Mouse (Mus musculus) Patski (cell line): Measurements from ENCODE around the gene Hyou1. TPM values are rescaled to one million over a fixed set of nuclear protein-coding genes. Genes with fewer than 3 reads are reported as not detected.
"Not testable (repeated sequence)": the region's sequence is repeated elsewhere in the genome, so short reads cannot be mapped to it uniquely, and the experiment has no call there.

Experiments
- ATAC-seq: fragments of 100-300 bp; one replicate; pipeline ENCODE4 v1.8.0; 2021
- CTCF ChIA-PET: fragments of 350-600 bp; sonication (Branson Sonifier 250); formaldehyde crosslinking; loops from one replicate; lab custom pipeline; 2022; ENCODE audit warnings: inconsistent platforms; lab: Charles Lee
- POLR2A ChIA-PET: fragments of 350-600 bp; sonication (Branson Sonifier 250); formaldehyde crosslinking; loops from one replicate; lab custom pipeline; 2022; ENCODE audit warnings: antibody characterized with exemption, inconsistent platforms; lab: Charles Lee
- DNase-seq: peaks from one replicate; pipeline ENCODE4 v3.0.0-alpha.2; 2011; ENCODE audit warnings: low read depth, low spot score
- H3K27me3 ChIP-seq: fragments of 371-371 bp; one replicate; pipeline ENCODE4 v1.5.1; 2021
- CTCF ChIP-seq: fragments of 100-300 bp; IDR thresholded peaks from one replicate; pipeline ENCODE4 v1.5.1; 2021
- in situ Hi-C: fragments of 300-500 bp; cut with MboI; formaldehyde crosslinking; loops from 3 replicates; pipeline ENCODE4 v1.11.1; 2018; ENCODE audit warnings: low pct_unique_long_range_greater_than_20kb, mixed read lengths
- polyA plus RNA-seq: library from polyadenylated mRNA; unstranded; gene quantifications from one replicate; pipeline ENCODE4 v1.2.3, GENCODE M21; 2021

Hyou1 gene
- polyA plus RNA-seq, 1 experiment from 2014 or later: 190 TPM

DNA sequence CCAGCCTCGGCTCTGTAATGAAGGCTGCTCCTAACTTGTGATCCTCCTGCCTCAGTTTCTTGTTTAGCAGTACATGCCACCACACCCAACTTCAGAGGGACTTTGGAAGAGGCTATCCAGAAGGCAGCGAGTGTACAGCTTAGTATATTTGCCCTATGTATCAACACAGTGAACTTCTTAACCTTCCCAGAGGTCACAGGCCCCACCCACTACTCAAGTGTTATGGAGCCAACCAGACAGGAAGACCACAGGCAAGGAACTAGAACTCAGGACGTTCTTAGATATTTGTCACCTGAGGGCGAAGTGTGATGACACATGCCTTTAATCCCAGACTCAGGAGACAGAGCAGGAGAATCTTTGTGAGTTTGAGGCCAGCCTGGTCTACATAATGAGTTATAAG, 31.7 kb upstream of the Hyou1 start:
- no peak for ATAC-seq
- no peak for DNase-seq
- no peaks in the 10 kb centered on the region for H3K27me3 ChIP-seq
- ChIA-PET POLR2A (no interaction called here), CTCF (no interaction called here)
- in situ Hi-C loops: no loop called here
- no peak for TF ChIP-seq CTCF

- ChIA-PET POLR2A (no interaction called here), CTCF (no interaction called here)
- in situ Hi-C loops: no loop called here
- ATAC-seq: no peak
- TF ChIP-seq CTCF: no peak
- no peaks in the 10 kb centered on the region for H3K27me3 ChIP-seq
- no peak for DNase-seq
These were observed 30.7 kb upstream of the Hyou1 start for GRCm38 (mm10) chr9:44348546-44348945.

DNA sequence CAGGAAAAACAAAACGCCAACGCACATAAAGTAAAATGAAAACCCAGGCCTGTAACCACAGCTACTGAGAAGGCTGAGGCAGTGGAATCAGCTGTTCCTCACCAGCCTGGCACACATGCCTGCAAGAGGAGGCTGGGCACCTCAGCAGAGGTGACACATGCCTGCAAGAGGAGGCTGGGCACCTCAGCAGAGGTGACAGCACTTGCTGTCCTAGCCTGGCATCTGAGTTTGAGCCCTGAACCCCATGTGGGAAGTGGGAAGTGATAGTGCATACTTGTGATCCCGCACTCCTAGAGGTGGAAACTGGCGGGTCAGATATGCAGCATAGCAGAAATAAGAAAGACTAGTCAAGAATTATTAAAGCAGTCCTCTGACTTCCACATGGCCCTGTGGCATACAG, 27.9 kb upstream of the Hyou1 start:
- ATAC-seq (no peak), DNase-seq (no peak)
- no peak for TF ChIP-seq CTCF
- in situ Hi-C loops: no loop called here
- no peaks in the 10 kb centered on the region for H3K27me3 ChIP-seq
- ChIA-PET POLR2A (no interaction called here), CTCF (no interaction called here)

- TF ChIP-seq CTCF: no peak
- no peak for DNase-seq
- in situ Hi-C loops: no loop called here
- H3K27me3 ChIP-seq: no peaks in the 10 kb centered on the region
- ATAC-seq: no peak
- ChIA-PET POLR2A (no interaction called here), CTCF (no interaction called here)
These were observed 27.0 kb upstream of the Hyou1 start for GRCm38 (mm10) chr9:44352337-44352736.

DNA sequence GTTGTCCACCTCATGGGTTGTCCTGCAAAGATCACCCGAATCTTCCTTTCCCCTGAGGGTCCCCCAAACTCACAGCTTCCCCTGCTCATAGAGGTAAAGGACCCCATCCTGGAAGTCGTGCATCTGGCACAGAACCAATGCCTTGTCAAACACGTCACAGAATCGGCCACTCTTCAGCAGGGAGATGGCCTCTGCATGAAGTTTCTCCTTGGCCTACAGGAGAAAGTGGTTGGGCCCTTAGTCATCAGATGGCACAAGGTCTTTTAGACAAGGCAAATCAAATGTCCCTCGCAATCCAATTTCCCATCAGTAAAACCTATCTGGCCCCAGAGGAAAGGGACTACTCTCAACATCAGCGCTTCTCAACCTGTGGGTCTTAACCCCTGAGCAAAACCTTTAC, 26.1 kb upstream of the Hyou1 start:
- ChIA-PET POLR2A (no interaction called here), CTCF (no interaction called here)
- no peak for TF ChIP-seq CTCF
- H3K27me3 ChIP-seq: no peaks in the 10 kb centered on the region
- in situ Hi-C loops: no loop called here
- DNase-seq: no peak
- ATAC-seq: no peak

DNA sequence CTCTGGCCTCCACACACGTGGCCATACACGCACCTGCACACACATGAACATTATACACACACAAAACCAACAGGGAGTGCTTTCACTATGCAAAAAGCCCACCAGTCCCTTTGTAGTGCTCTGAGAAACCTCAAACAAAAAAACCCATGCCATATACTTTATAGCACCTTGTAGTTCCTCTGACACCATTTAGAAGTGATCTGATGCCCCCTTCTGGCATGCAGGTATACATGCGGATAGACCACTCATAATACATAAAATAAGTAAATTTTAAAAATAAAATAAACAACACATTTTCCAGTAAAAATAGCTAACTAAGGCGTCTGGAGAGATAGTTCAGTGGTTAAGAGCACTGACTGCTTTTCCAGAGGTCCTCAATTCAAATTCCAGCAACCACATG, 22.1 kb upstream of the Hyou1 start:
- in situ Hi-C loops: no loop called here
- DNase-seq: no peak
- CTCF ChIA-PET: interaction anchor here (1.6 kb wide), 1 partner anchor 22 kb away, joined by 4 read pairs; the partner anchor contains the start of gene H2afx
- ATAC-seq: no peak
- POLR2A ChIA-PET: no interaction called here
- no peak for TF ChIP-seq CTCF
- H3K27me3 ChIP-seq: no peaks in the 10 kb centered on the region

DNA sequence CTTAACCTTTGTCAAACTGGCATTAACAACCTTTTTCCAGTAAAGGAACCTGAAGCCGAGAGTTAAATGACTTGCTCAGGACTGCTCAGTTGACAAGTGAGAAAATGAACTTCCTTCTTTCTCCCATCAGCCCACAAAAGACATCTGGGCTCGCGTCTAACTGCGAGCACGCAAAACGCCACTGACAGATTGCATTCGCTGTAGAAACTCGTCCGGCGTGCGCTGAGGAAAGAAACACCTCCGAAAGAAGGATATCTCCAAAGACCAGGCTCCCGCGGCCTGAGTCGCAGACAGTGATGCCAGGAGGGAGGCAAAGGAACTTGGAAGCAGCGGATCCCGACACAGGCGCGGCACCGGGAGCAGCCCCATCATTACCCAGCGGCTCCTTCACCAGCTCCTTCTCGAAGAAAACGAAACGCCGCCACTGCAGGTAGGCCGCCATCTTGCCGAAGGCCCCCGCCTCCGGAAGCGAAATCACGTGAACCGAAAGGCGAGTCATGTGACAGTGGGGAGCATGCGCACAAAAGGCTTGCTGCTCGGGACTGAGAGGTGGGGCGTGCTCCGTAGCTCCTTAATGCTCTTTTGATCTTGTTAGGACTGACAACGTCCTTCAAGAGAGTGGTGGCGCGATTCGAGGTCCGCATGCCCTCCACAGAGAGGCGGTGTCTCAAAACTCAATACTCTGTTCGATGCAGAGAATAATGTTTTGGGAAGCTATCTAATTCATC, 17.9 kb upstream of the Hyou1 start, which contains the start of gene Vps11:
Vps11 (minus strand) TSS at position 481 of the 728 bp plus-strand sequence.
- TF ChIP-seq CTCF: no peak
- in situ Hi-C loops: no loop called here
- DNase-seq: peak; percentile 83
- ChIA-PET CTCF (interaction anchor here (0.6 to 2.1 kb wide), 13 partner anchors 15 to 232 kb away, joined by 3 to 9 read pairs (median 3); partner anchors contain the start of genes Cbl, Hmbs, Hyou1 and Rps25), POLR2A (interaction anchor here (1.2 to 1.8 kb wide), 2 partner anchors 17 to 19 kb away, joined by 3 to 7 read pairs; partner anchors contain the start of gene Hyou1)
- peak; percentile 65 for ATAC-seq
- H3K27me3 ChIP-seq: no peaks in the 10 kb centered on the region

DNA sequence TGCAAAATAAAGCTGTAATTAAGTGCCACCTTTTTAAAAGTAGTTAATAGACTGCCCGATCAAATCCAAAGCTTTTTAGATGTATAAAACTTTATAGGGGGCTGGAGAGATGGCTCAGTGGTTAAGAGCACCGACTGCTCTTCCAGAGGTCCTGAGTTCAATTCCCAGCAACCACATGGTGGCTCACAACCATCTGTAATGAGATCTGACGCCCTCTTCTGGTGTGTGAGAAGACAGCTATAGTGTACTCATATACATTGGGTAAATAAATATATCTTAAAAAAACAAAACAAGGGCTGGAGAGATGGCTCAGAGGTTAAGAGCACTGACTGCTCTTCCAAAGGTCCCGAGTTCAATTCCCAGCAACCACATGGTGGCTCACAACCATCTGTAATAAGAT, 17.4 kb upstream of the Hyou1 start:
- in situ Hi-C loops, ATAC-seq, DNase-seq, H3K27me3 ChIP-seq: not testable (repeated sequence)
- POLR2A ChIA-PET: interaction anchor here (1.2 to 1.8 kb wide), 2 partner anchors 17 to 18 kb away, joined by 3 to 7 read pairs; partner anchors contain the start of gene Hyou1
- peak; percentile 44 for TF ChIP-seq CTCF
- CTCF ChIA-PET: interaction anchor here (0.8 to 2.1 kb wide), 12 partner anchors 15 to 232 kb away, joined by 3 to 9 read pairs (median 4); partner anchors contain the start of genes Cbl, Hmbs, Hyou1 and Rps25

DNA sequence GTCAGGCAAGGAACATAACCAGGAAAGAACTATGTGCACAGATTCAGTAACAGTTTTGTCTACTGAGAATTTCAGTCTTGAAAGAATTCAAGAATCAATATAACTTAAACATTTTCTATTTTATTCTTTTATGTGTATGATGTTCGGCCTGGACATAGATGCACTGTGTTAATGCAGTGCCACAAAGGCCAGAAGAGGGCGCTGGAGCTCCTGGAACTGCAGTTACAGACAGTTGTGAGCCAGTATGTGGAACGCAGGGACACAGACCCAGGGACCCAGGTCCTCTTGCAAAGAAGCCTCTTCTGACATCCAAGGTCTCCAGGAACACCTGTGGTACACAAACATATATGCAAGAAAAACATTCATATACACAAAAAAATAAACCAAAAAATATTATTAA, 14.8 kb upstream of the Hyou1 start:
- POLR2A ChIA-PET: no interaction called here
- in situ Hi-C loops: no loop called here
- ATAC-seq (no peak), DNase-seq (no peak)
- peak; percentile 83 for TF ChIP-seq CTCF
- no peaks in the 10 kb centered on the region for H3K27me3 ChIP-seq
- CTCF ChIA-PET: interaction anchor here (1.0 to 1.5 kb wide), 6 partner anchors 9 to 24 kb away, joined by 3 to 9 read pairs (median 3); partner anchors contain the start of gene Hyou1

GRCm38 (mm10) chr9:44373386-44373785, 5.9 kb upstream of the Hyou1 start:
- no peaks in the 10 kb centered on the region for H3K27me3 ChIP-seq
- POLR2A ChIA-PET: no interaction called here
- TF ChIP-seq CTCF: no peak
- CTCF ChIA-PET: interaction anchor here (1.3 kb wide), 1 partner anchor 9 kb away, joined by 9 read pairs; no protein-coding TSS in a partner anchor
- in situ Hi-C loops: no loop called here
- no peak for DNase-seq
- ATAC-seq: no peak

DNA sequence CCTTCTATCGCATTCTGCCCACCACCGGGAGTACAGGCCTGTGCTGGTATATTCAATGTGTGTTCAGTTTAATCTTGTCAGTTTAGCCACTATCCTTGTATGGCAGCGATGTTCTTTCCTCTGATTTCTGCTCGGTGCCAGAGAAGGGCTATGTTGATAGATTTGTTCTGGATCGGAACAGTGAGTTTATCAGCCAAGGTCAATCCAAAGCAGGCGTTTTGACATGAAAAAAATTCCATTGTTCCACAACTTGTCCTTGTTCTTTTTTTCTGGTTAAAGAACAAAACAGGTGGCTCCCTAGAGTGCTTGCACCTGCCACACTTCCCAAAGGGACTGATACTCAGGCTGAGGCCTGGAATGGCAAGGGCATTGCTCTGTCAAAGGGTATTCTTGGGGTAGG, 3.1 kb upstream of the Hyou1 start:
- in situ Hi-C loops: no loop called here
- H3K27me3 ChIP-seq: no peaks in the 10 kb centered on the region
- no peak for TF ChIP-seq CTCF
- no peak for ATAC-seq
- no peak for DNase-seq
- ChIA-PET CTCF (interaction anchor here (1.1 to 2.9 kb wide), 2 partner anchors 12 to 14 kb away, joined by 3 to 9 read pairs; partner anchors contain the start of gene Vps11), POLR2A (no interaction called here)

- POLR2A ChIA-PET, ATAC-seq, H3K27me3 ChIP-seq, in situ Hi-C loops, DNase-seq: not testable (repeated sequence)
- CTCF ChIA-PET: interaction anchor here (2.9 kb wide), 1 partner anchor 15 kb away, joined by 9 read pairs; the partner anchor contains the start of gene Vps11
These were observed 2.0 kb upstream of the Hyou1 start for GRCm38 (mm10) chr9:44377335-44377734.
